Mouse (Mus musculus): ENCODE measurements around the gene Fam19a3.
"Not testable (repeated sequence)": the region's sequence is repeated elsewhere in the genome, so short reads cannot be mapped to it uniquely, and the experiment has no call there.

DNA sequence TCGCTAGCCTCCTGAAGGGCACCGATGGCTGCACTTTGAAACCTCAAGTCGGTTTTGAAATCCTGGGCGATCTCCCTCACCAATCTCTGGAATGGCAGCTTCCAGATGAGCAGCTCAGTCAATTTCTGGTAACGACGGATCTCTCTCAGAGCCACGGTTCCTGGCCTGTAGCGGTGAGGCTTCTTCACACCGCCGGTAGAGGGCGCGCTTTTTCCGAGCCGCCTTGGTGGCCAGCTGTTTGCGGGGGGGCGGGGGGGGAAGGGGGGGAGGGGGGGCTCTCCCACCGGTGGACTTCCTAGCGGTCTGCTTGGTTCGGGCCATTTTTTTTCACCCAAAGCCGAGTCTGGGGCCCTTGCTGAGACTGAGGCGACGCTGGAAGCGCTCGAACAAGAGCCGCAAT lies 28.8 kb downstream of the Fam19a3 start:
- TF ChIP-seq MAX (IDR thresholded peaks at IDR 0.05; ENCODE audit: low read depth); POLR2A (IDR thresholded peaks at IDR 0.05; ENCODE audit: insufficient read length, low read depth); REST (IDR thresholded peaks at IDR 0.05; ENCODE audit: insufficient read depth, insufficient read length); USF1 (IDR thresholded peaks at IDR 0.05; ENCODE audit: low read depth); TCF12 (IDR thresholded peaks at IDR 0.05; ENCODE audit: insufficient read depth, poor library complexity, severe bottlenecking); CEBPB (IDR thresholded peaks at IDR 0.05; ENCODE audit: insufficient read depth, poor library complexity, severe bottlenecking); POLR2AphosphoS2 (IDR thresholded peaks at IDR 0.05; ENCODE audit: insufficient read length, low read depth); MYOG (IDR thresholded peaks at IDR 0.05; ENCODE audit: control insufficient read depth in 1 of 3, insufficient read depth in 1 of 3, insufficient read length in 2 of 3, low read depth in 2 of 3); MYOD1 (IDR thresholded peaks at IDR 0.05; ENCODE audit: control insufficient read depth in 1 of 3, insufficient read length in 2 of 3, low read depth in 2 of 3); E2F4 (IDR thresholded peaks at IDR 0.05; ENCODE audit: insufficient read depth); TCF3 (IDR thresholded peaks at IDR 0.05; ENCODE audit: insufficient read length, low read depth); SRF (IDR thresholded peaks at IDR 0.05; ENCODE audit: control insufficient read depth, insufficient read length, low read depth): not testable (repeated sequence)
